Mouse (Mus musculus) liver, embryonic 14.5 days (tissue): ENCODE data around the gene Sgms2.

Experiments
- CTCF ChIP-seq: IDR thresholded peaks from 2 replicates; pipeline ENCODE4 v1.5.1; 2016; ENCODE audit warnings: antibody characterized with exemption, low read depth, control low read depth
- EP300 ChIP-seq: IDR thresholded peaks from 2 replicates; pipeline ENCODE4 v1.6.1; 2016; ENCODE audit warnings: antibody characterized with exemption, low read depth

GRCm38 (mm10) chr3:131491361-131491925 lies at the start of gene Sgms2:
- no peak for TF ChIP-seq CTCF
- no peak for TF ChIP-seq EP300
